8 mouse cellular contexts compared by ENCODE assay signal in the genomic region with DNA sequence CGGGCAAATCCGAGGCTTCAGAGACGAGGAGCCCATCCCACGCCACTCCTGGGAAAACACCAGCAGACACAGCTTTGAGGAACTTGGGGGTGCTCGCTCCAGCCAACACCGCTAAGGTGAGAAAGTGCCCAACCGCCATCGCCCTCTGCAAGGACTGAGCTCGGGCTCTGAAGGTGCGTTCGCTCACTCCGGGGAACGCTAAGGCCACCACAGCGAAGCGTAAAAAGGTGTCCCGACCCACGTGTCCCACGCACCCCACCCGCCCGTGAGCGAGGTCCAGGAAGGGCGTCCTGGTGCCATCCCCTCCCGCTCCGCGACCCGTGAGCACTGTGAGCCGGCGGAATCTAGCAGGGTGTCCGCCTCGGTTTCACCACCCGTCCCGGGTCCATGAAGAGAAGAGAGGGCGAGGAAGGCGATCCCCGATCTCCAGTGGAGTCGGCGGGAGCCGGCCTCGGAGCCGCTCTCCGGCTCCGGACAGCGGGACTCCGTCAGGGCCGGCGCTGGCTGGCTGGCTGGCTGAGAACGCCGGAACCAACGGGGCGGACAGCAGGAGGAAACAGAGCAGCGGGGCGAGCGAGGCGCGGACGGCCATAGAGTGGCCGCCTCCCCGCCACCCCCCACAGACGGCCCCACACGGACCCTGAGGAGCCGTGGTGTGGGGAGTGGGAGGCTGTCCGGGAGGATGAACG. TPM values are rescaled to one million over a fixed set of nuclear protein-coding genes. Genes with fewer than 3 reads are reported as not detected.
DNase-seq lines count a peak whose midpoint lies in the region; ATAC-seq lines count a peak whose summit lies in the region.

No protein-coding gene starts in this region.

- under 1% methylated on average over 62 of the region's 63 CpGs for WGBS in forebrain, embryonic 13.5 days
- WGBS in liver, embryonic 11.5 days = under 1% methylated on average over 63 of the region's 63 CpGs
- under 1% methylated on average over 63 of the region's 63 CpGs for whole genome bisulfite sequencing in neural tube, embryonic 13.5 days

- peak overlapping the region; percentile 79 for H3K4me2 ChIP-seq in forebrain, embryonic 13.5 days
- H3K4me2 ChIP-seq in liver, embryonic 11.5 days = peak overlapping the region; percentile 78
- H3K4me2 ChIP-seq in neural tube, embryonic 13.5 days = peak overlapping the region; percentile 94

- peak; percentile 69 for ATAC-seq in forebrain, embryonic 13.5 days
- peak; percentile 48 for ATAC-seq in liver, embryonic 11.5 days (replicated peaks; ENCODE audit: low FRiP score)
- ATAC-seq in neural tube, embryonic 13.5 days (ENCODE audit: low read depth) = peak; percentile 84

- DNase-seq in layer of hippocampus, postnatal 14 days (ENCODE audit: low spot score in 2 of 2) = peak; percentile 28 to 31
- no peak for DNase-seq in layer of hippocampus, adult 18-20 months (ENCODE audit: low spot score in 2 of 2)
- peak; percentile 21 for DNase-seq in NIH3T3 (ENCODE audit: low read depth)
- DNase-seq in induced T-regulatory cell, adult 2 months (ENCODE audit: low read depth) = peak; percentile 57
- DNase-seq in liver, embryonic 11.5 days (ENCODE audit: low spot score) = peak; percentile 59
- peak; percentile 30 for DNase-seq in urinary bladder, postnatal 14 days (ENCODE audit: low spot score)

- H3K4me3 ChIP-seq in forebrain, embryonic 13.5 days = peak overlapping the region; percentile 83
- peak overlapping the region; percentile 85 for H3K4me3 ChIP-seq in liver, embryonic 11.5 days (ENCODE audit: low read depth, low read length)
- H3K4me3 ChIP-seq in neural tube, embryonic 13.5 days = peak overlapping the region; percentile 99

- peaks cover 21% of the 10 kb centered on the region for H3K4me1 ChIP-seq in forebrain, embryonic 13.5 days
- peaks cover 16% of the 10 kb centered on the region for H3K4me1 ChIP-seq in liver, embryonic 11.5 days (replicated peaks; ENCODE audit: control insufficient read depth, insufficient read depth, low read length)
- H3K4me1 ChIP-seq in neural tube, embryonic 13.5 days (replicated peaks) = peaks cover 28% of the 10 kb centered on the region

- peak overlapping the region; percentile 72 for H3K27ac ChIP-seq in forebrain, embryonic 13.5 days
- H3K27ac ChIP-seq in liver, embryonic 11.5 days (ENCODE audit: low read depth, low read length) = peak overlapping the region; percentile 88
- H3K27ac ChIP-seq in neural tube, embryonic 13.5 days (replicated peaks) = peak overlapping the region; percentile 89

- no peaks in the 10 kb centered on the region for H3K9me3 ChIP-seq in forebrain, embryonic 13.5 days (replicated peaks)
- H3K9me3 ChIP-seq in liver, embryonic 11.5 days (ENCODE audit: control insufficient read depth, low read length) = no peaks in the 10 kb centered on the region
- no peaks in the 10 kb centered on the region for H3K9me3 ChIP-seq in neural tube, embryonic 13.5 days

- peak overlapping the region; percentile 95 for H3K9ac ChIP-seq in forebrain, embryonic 13.5 days
- H3K9ac ChIP-seq in liver, embryonic 11.5 days (ENCODE audit: low read depth, low read length) = peak overlapping the region; percentile 97
- peak overlapping the region; percentile 94 for H3K9ac ChIP-seq in neural tube, embryonic 13.5 days

- H3K27me3 ChIP-seq in forebrain, embryonic 13.5 days = no peaks in the 10 kb centered on the region
- H3K27me3 ChIP-seq in liver, embryonic 11.5 days (replicated peaks; ENCODE audit: control insufficient read depth, insufficient read depth, low read length) = no peaks in the 10 kb centered on the region
- no peaks in the 10 kb centered on the region for H3K27me3 ChIP-seq in neural tube, embryonic 13.5 days

- H3K36me3 ChIP-seq in forebrain, embryonic 13.5 days (ENCODE audit: poor library complexity, severe bottlenecking) = peaks cover 7% of the 10 kb centered on the region; the same call in 1 of the 2 replicates
- H3K36me3 ChIP-seq in liver, embryonic 11.5 days (ENCODE audit: control insufficient read depth, insufficient read depth, low read length) = 0 out of 2 replicates have a peak, but pooled peaks cover 4% of the 10 kb centered on the region
- no peaks in the 10 kb centered on the region for H3K36me3 ChIP-seq in neural tube, embryonic 13.5 days

RNA-seq across cellular contexts. Expression of gene Sbno1, which starts 0.9 kb away (rescaled TPM):
- 100 to 1,000 TPM; 133 to 135 TPM for total RNA-seq in layer of hippocampus, postnatal 14 days (2021)
- total RNA-seq in layer of hippocampus, adult 18-20 months (2021) = 100 to 1,000 TPM; 148 to 154 TPM
- polyA plus RNA-seq in forebrain, embryonic 13.5 days (2015; fragmentation: Nextera tagmentation; extraction: Ambion mirVana) = 120 TPM in 2 replicates
- polyA plus RNA-seq in liver, embryonic 11.5 days (2014; fragmentation: Nextera tagmentation; extraction: Ambion mirVana) = 75.2 and 86.4 TPM in 2 replicates
- polyA plus RNA-seq in neural tube, embryonic 13.5 days (2015; fragmentation: Nextera tagmentation; extraction: Ambion mirVana) = 106 and 107 TPM in 2 replicates

RNA-seq across cellular contexts. Expression of gene Kmt5a, which starts 14.9 kb away (rescaled TPM):
- total RNA-seq in layer of hippocampus, postnatal 14 days (2021) = 10 to 100 TPM; 48.1 to 60.6 TPM
- 10 to 100 TPM; 66.3 to 73.0 TPM for total RNA-seq in layer of hippocampus, adult 18-20 months (2021)
- 30.0 and 30.6 TPM in 2 replicates for polyA plus RNA-seq in forebrain, embryonic 13.5 days (2015; fragmentation: Nextera tagmentation; extraction: Ambion mirVana)
- 132 and 145 TPM in 2 replicates for polyA plus RNA-seq in liver, embryonic 11.5 days (2014; fragmentation: Nextera tagmentation; extraction: Ambion mirVana)
- 34.0 and 37.8 TPM in 2 replicates for polyA plus RNA-seq in neural tube, embryonic 13.5 days (2015; fragmentation: Nextera tagmentation; extraction: Ambion mirVana)

RNA-seq across cellular contexts. Expression of gene Rilpl2, which starts 53.3 kb away (rescaled TPM):
- 10 to 100 TPM; 23.1 to 24.1 TPM for total RNA-seq in layer of hippocampus, postnatal 14 days (2021)
- 10 to 100 TPM; 20.4 to 22.6 TPM for total RNA-seq in layer of hippocampus, adult 18-20 months (2021)
- 19.3 and 22.3 TPM in 2 replicates for polyA plus RNA-seq in forebrain, embryonic 13.5 days (2015; fragmentation: Nextera tagmentation; extraction: Ambion mirVana)
- polyA plus RNA-seq in liver, embryonic 11.5 days (2014; fragmentation: Nextera tagmentation; extraction: Ambion mirVana) = 18.7 and 19.8 TPM in 2 replicates
- polyA plus RNA-seq in neural tube, embryonic 13.5 days (2015; fragmentation: Nextera tagmentation; extraction: Ambion mirVana) = 19.9 and 20.7 TPM in 2 replicates

RNA-seq across cellular contexts. Expression of gene Snrnp35, which starts 58.1 kb away (rescaled TPM):
- total RNA-seq in layer of hippocampus, postnatal 14 days (2021) = 10 to 100 TPM; 19.7 to 22.3 TPM
- total RNA-seq in layer of hippocampus, adult 18-20 months (2021) = 10 to 100 TPM; 25.3 to 28.7 TPM
- 27.2 and 27.8 TPM in 2 replicates for polyA plus RNA-seq in forebrain, embryonic 13.5 days (2015; fragmentation: Nextera tagmentation; extraction: Ambion mirVana)
- polyA plus RNA-seq in liver, embryonic 11.5 days (2014; fragmentation: Nextera tagmentation; extraction: Ambion mirVana) = 13.6 and 14.0 TPM in 2 replicates
- 26.4 and 27.8 TPM in 2 replicates for polyA plus RNA-seq in neural tube, embryonic 13.5 days (2015; fragmentation: Nextera tagmentation; extraction: Ambion mirVana)

Comparison
In these comparisons a context has a peak if more than half of its experiments do, and no peak if none do; other contexts are left out.
1. DNase-seq: peak in layer of hippocampus, postnatal 14 days (2 of 2), NIH3T3 (single experiment), induced T-regulatory cell, adult 2 months (single experiment), liver, embryonic 11.5 days (single experiment) and urinary bladder, postnatal 14 days (single experiment); none in layer of hippocampus, adult 18-20 months (0 of 2).
2. Peak in every context shown above with its lines, with median percentiles within 50 percentile points of each other: ATAC-seq, H3K27ac ChIP-seq, H3K4me2 ChIP-seq, H3K4me3 ChIP-seq and H3K9ac ChIP-seq.